Mouse (Mus musculus): ENCODE data around the gene Wnk4.

The Wnk4 gene

GRCm38 (mm10) chr11:101259948-101260825, at the start of gene Wnk4:
Wnk4 (plus strand) TSS chr11:101260567.
- peak in 1 of 2 experiments; percentile 32 for DNase-seq

GRCm38 (mm10) chr11:101211970-101212369, 48.4 kb upstream of the Wnk4 start:
- DNase-seq, result no peak

- DNase-seq, result no peak
These were observed 43.4 kb upstream of the Wnk4 start for GRCm38 (mm10) chr11:101216936-101217335.

- no peak for DNase-seq
These were observed 41.8 kb upstream of the Wnk4 start for GRCm38 (mm10) chr11:101218436-101219055.

- DNase-seq, result no peak
These were observed 39.5 kb upstream of the Wnk4 start for GRCm38 (mm10) chr11:101220853-101221252.

- DNase-seq, result no peak
These were observed 38.9 kb upstream of the Wnk4 start for GRCm38 (mm10) chr11:101221306-101221986.

DNA sequence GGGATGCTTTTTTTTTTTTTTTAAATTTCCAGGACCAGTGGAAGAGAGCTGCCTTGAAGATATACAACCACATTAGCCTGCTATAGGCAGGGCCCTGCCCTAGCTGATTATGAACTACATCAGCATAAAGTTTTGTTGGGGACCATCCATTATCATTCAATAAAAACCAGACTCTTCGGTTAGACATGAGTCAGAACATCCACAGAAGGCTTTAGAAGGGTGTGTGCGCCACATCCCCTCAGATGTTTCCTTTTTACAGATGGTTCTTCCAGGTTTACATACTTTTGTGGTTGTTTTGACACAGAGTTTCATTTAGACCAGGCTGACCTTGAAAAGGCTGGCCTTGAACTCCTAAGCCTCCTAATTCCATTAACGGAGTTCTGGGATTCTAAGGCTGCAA, 36.0 kb upstream of the Wnk4 start:
- DNase-seq, result no peak

GRCm38 (mm10) chr11:101225331-101226064, 34.9 kb upstream of the Wnk4 start:
- no peak for DNase-seq

DNA sequence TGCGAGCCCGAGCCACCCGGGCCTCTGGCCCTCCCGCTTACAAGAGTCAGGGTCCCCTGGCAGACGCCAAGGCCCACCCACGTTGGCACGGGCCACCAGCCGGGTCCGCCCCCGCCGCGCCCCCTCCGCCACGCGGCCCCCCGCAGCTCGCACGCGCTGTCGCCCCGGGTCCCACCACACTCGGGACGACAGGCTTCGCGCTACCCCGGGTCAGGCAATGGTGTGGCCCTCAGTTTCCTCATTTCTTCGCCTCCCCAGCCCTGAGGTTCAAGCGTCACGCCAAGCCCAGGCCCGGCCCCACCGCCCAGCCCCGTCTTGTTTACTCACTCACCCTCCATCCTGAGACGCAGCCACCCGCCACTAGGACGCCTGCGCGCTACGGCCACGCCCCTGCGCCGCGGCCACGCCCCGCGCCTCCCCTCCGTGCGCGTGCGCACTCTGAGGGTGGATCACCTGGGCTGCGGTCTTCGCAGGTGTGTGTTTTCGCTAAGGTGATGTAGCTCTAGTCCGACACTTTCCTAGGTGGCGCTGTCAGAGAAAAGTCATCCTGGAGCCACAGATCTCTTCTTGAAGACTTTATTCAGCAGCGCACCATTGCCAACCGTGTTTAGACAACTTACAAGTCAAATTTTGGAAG, 34.2 kb upstream of the Wnk4 start, which contains the start of gene Ezh1:
Gene Ezh1, minus strand, starts transcription at position 399 of the 637 bp plus-strand sequence.
- DNase-seq, result peak; percentile 94 to 96

DNA sequence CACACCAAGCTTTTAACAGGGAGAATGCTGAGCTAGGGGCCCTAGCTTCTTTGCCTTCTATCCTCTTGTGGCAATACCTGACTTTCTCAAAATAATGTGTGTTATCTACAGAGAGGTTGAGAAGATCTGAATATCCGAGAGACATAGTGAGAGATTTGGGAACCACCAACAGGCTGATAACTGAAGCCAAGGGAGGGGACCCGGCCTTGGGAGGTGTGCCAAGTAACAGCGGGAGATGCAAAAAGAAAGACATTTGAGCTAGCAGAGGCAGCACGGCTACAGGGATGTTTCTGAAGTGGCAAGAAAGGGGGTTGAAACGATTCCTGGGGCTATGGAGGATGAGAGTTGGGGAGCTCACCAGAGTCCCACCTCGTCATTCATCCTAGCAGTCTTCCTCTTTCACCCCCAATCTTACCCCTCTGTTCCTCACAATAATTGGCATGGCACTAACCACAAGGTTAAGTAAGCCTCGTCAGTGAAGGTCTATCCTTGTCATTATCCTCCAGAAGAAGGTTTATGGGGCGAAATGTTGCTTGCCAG, 30.9 kb upstream of the Wnk4 start:
- DNase-seq, result peak in 1 of 2 experiments; percentile 10

- DNase-seq, result no peak
These were observed 30.3 kb upstream of the Wnk4 start for GRCm38 (mm10) chr11:101230061-101230511.

GRCm38 (mm10) chr11:101230526-101230925, 29.8 kb upstream of the Wnk4 start:
- DNase-seq, result no peak

DNA sequence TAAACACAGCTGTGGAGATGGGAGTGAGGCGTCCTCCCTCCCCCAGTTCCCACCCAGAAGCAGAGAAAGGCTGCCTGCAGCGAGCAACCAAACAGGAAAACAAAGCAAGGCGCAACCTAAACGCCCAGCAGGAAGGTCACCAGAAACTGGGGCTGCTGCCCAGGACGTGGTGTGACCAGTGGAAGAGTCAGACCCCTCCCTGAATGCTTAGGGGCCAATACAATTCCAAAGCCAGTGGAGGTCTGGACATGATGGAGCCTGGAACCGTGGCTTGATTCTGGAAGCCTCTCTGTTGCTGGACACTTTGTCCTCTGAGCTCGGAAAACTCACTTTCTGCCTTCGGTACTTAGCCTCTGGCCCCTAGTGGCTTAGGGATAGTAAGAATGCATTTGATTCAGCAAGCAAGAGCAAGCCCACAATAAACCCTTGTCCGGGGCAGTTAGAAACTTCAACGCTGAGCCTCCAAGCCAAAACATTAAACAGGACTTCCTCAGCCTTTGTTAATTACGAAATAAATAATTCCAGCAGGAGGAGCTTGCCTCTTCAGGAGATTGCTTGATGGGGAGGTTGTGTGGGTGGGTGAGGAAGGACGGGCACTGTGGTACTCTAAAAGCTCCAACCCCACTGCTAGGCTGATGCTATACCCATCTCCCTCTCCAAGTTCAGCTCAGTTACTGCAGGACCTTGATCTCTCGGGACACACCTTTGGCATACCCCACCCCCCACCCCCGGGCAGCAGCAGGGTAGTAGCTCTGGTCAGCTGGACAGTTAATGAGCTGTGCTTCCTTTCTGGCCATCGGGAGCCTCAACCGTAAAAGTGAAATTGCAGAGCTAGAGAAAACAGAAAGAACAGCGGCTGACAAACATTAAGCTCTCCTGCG, 29.1 kb upstream of the Wnk4 start:
- peak in 1 of 2 experiments; percentile 15 for DNase-seq

- no peak for DNase-seq
These were observed 28.1 kb upstream of the Wnk4 start for GRCm38 (mm10) chr11:101232010-101232839.

- DNase-seq, result no peak
These were observed 27.1 kb upstream of the Wnk4 start for GRCm38 (mm10) chr11:101233240-101233639.

GRCm38 (mm10) chr11:101234124-101234523, 26.2 kb upstream of the Wnk4 start:
- DNase-seq, result no peak

DNA sequence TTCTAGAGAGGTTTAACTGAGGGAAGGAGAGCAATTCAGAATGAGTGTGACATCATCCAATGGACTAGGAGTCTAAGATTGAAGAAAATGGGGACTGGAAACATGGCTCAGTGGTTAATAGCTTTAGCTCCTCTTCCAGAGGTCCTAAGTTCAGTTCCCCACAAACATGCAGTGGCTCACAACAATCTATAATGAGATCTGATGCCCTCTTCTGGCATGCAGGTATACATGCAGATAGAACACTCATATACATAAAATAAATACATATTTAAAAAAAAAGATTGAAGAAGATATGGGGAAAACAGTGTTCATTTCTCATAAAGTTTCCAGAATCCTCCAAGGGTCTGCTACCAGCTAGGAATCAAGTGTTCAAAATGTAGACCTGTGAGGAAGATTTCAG, 24.9 kb upstream of the Wnk4 start:
- DNase-seq, result no peak

DNA sequence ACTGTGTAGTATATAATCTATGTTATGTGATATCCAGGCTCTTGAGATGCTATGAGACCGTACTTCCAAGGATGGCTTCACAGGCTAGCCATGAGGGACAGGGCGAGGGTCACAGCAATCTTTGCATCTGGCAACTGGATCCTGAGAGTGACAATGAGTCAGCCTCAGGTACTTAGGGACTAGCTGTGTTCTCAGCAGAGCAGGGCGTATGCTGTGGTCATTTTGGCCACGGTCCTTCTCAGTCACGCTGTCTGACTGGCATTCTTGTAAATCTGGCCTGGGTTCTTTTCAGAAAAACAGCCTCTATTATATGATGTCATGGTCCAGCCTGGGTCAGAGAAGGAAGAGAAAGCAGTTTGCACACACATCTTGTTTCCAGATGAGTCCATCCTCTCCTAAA, 23.6 kb upstream of the Wnk4 start:
- no peak for DNase-seq

DNA sequence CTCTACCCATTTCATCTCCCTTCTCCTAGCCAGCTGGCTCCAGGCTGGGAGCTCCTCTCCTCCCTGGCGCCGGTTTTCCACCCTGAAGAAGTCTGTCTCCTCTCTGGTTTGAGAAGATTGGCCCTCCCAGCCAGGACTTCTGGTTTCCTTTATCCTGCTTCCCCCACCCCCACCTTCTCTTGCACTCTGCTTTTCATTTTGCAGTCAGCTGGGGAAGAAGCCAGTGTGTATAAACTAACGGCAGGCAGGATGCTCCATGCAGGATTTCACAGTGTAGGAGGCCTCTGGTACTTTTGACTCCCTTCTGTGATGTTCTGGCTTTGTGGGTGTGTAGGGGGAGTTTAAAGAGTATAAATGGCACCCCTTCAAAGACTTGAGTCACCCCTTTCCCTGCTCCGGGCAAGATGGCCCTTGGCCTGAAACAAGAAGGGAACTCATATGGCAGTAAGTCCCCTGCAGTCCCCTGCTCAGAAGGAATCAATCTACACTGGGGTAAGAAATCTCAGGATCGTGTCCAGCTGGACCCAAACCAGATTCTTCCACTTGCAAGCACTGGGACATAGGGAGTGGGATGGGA, 22.2 kb upstream of the Wnk4 start:
- no peak for DNase-seq

Data from cerebellum, postnatal 36 days (tissue).